Mouse (Mus musculus) CH12.LX (cell line): ENCODE measurements at regions not wholly inside any gene's neighbourhood (a gene's known extent, or its start where the extent isn't known, plus 50 kb on each side); places are given as distances from the start of the nearest gene placed in this dataset.

Experiments
- CTCF ChIP-seq, 2 experiments: IDR thresholded peaks in 1 of 2; conservative IDR thresholded peaks in 1 of 2; 2 replicates each; pipeline ENCODE4 v1.5.1; 2011 to 2012; ENCODE audit warnings: low read depth in 2 of 2, low read length in 2 of 2, improper control_type of control experiment in 1 of 2, inconsistent platforms in 1 of 2, mild to moderate bottlenecking in 1 of 2, moderate library complexity in 1 of 2
- EP300 ChIP-seq: IDR thresholded peaks from 2 replicates; pipeline ENCODE4 v1.6.1; 2011; ENCODE audit warnings: low read length, improper control_type of control experiment
- HCFC1 ChIP-seq: IDR thresholded peaks from 2 replicates; pipeline ENCODE4 v1.6.1; 2012; ENCODE audit warnings: low read depth, mild to moderate bottlenecking, inconsistent platforms, low read length, improper control_type of control experiment
- IRF4 ChIP-seq: IDR thresholded peaks from 2 replicates; pipeline ENCODE4 v1.6.1; 2014; ENCODE audit warnings: low read depth, mild to moderate bottlenecking, inconsistent platforms, low read length, improper control_type of control experiment
- JUND ChIP-seq: conservative IDR thresholded peaks from 2 replicates; pipeline ENCODE4 v1.6.1; 2011; ENCODE audit warnings: low read depth, low read length, improper control_type of control experiment
- POLR2A ChIP-seq: IDR thresholded peaks from 2 replicates; pipeline ENCODE4 v1.6.1; 2011; ENCODE audit warnings: low read depth, mild to moderate bottlenecking, improper control_type of control experiment, low read length
- TCF12 ChIP-seq: IDR thresholded peaks from 2 replicates; pipeline ENCODE4 v1.6.1; 2014; ENCODE audit warnings: low read depth, mild to moderate bottlenecking, inconsistent platforms, low read length, improper control_type of control experiment
- USF2 ChIP-seq: conservative IDR thresholded peaks from 2 replicates; pipeline ENCODE4 v1.6.1; 2011; ENCODE audit warnings: low read depth, low read length, improper control_type of control experiment

DNA sequence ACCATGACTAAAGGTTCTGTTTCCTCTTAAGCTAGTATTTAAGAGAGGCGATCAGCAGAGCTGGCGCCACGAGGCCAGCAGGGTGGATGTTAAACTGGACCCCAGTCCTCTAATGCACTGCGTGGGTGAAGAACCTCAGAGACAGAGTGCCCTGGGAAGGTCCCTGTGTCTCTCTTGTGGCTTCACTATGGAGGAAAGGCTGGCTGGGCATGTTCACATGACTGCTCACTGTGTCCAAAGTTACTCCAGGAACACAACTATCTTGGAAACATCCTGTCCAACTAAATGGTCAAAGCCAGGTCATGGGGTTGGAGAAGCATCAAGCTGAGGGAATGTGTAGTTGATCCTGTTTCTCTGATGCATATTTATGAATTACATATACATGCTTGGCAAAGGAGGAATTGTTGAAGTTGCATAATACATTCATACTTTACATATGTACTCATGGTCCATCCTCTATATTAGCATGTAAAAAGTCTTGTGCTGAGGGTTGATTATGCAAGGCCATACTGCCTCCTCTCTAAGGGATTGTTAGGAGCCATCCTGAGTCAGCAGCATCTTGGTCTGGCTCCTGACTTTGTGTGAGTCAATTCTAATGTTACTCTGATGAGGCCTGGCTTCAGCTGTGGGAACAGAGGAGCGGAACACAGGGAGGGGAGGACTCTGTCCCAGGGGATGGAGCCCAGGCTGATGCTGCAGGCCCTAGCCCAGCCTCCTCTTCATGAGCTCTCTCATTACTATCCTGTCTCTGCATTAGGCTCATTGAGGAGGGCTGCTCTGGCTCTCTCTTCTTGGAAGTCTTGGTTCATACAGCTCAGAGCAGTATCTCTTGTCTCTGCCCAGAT is 387.9 kb upstream of the Tshz3 start:
- TF ChIP-seq CTCF (conservative IDR thresholded peaks at IDR 0.05 in 1 of 2, IDR thresholded peaks at IDR 0.05 in 1 of 2; ENCODE audit: low read depth in 2 of 2, low read length in 2 of 2) (no peak), POLR2A (no peak), USF2 (no peak), JUND (no peak), TCF12 (no peak), IRF4 (no peak), HCFC1 (no peak), EP300 (no peak)
